Mouse (Mus musculus) bone marrow macrophage, adult 2 months (primary cell): ENCODE measurements around the gene Mrpl39. TPM values are rescaled to one million over a fixed set of nuclear protein-coding genes. Genes with fewer than 3 reads are reported as not detected.

ENCODE experiments used
- H3K27ac ChIP-seq: 2 replicates; pipeline ENCODE4 v1.5.1; 2012; ENCODE audit warnings: low read depth, low read length; ENCODE audit not compliant: insufficient read depth
- H3K4me1 ChIP-seq: 2 replicates; pipeline ENCODE4 v1.6.1; 2012; ENCODE audit warnings: low read length; ENCODE audit not compliant: control insufficient read depth, insufficient read depth
- H3K4me3 ChIP-seq: 2 replicates; pipeline ENCODE4 v1.5.1; 2012; ENCODE audit warnings: mild to moderate bottlenecking, low read length, moderate library complexity; ENCODE audit not compliant: insufficient read depth
- CTCF ChIP-seq: IDR thresholded peaks from 2 replicates; pipeline ENCODE4 v1.5.1; 2012; ENCODE audit warnings: low read depth, mild to moderate bottlenecking, low read length, moderate library complexity
- POLR2A ChIP-seq: IDR thresholded peaks from 2 replicates; pipeline ENCODE4 v1.6.1; 2012; ENCODE audit warnings: mild to moderate bottlenecking, low read depth, low read length, borderline replicate concordance
- polyA plus RNA-seq: library from polyadenylated mRNA; stranded (reverse); fragments of >200 nt; gene quantifications from 2 replicates; pipeline ENCODE4 v1.2.4, GENCODE M21; 2012; ENCODE audit not compliant: missing spikeins, insufficient read depth, insufficient read length

Mrpl39 gene
- polyA plus RNA-seq, 1 experiment: 17.9 TPM

DNA sequence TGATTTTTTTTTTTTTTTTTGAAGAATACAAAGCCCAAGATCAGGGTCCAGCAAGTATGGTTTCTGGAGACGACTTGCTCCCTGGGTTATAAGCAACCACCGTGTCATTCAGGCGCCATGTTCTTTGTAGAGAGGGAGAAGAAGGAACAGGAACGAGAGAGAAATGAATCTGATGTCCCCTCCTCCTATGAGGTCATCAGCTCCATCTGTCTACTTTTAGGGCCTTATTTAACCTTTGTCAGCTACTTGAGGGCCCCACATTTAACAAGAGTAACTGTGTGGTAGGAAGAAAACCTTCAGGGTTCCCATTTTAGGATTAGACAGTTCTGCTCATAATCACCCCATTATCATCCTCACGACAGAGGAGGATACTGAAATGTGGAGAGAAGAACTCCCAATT is 34.5 kb downstream of the Mrpl39 start:
- H3K4me1 ChIP-seq: 0 out of 2 replicates have a peak, but pooled peaks cover 4% of the 10 kb centered on the region
- H3K4me3 ChIP-seq: no peak overlapping the region
- no peak for TF ChIP-seq POLR2A
- no peak for TF ChIP-seq CTCF
- H3K27ac ChIP-seq: no peak overlapping the region

DNA sequence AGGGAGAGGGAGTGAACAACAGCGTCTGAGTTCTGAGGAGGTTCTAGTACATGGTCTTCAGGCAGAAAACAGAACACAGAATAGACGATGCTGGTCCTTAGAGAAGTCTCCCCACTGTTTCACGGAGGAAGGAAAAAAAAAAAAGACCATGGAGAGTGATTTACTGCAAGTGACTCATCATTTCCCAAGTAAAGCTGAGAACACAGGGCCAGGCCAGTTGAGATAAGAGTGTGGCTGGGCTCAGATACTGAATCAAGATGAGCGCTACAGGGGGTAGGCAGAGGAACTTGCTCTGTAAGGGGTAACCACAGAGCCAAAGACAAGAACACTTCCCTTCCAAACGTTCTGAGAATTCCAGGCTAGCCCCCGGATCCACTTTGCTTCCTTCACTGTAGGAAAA is 36.8 kb downstream of the Mrpl39 start:
- no peak overlapping the region for H3K27ac ChIP-seq
- H3K4me3 ChIP-seq: no peak overlapping the region
- 0 out of 2 replicates have a peak, but pooled peaks cover 4% of the 10 kb centered on the region for H3K4me1 ChIP-seq
- no peak for TF ChIP-seq POLR2A

DNA sequence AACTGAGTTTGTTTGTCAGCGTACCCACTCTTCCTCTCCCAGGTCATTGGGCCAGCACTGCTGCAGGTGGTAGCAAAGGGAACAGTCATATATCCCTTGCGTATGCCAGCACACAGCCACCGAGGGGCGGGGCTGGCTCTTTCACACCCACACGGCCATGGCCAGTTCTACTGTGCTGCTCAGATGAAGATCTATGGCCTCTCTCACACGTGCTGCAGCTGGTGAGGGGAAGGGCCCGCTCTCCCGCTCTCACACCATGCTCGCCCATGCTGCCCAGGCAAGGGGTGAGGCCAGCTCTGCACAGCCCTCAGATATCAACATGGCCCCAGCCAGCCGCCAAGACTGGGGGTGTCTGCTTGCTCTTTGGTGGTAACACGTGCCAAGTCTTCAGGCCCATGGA is 39.4 kb downstream of the Mrpl39 start:
- TF ChIP-seq POLR2A (no peak), CTCF (no peak)
- H3K4me1 ChIP-seq: 0 out of 2 replicates have a peak, but pooled peaks cover 3% of the 10 kb centered on the region
- H3K4me3 ChIP-seq: no peak overlapping the region
- H3K27ac ChIP-seq: no peak overlapping the region

DNA sequence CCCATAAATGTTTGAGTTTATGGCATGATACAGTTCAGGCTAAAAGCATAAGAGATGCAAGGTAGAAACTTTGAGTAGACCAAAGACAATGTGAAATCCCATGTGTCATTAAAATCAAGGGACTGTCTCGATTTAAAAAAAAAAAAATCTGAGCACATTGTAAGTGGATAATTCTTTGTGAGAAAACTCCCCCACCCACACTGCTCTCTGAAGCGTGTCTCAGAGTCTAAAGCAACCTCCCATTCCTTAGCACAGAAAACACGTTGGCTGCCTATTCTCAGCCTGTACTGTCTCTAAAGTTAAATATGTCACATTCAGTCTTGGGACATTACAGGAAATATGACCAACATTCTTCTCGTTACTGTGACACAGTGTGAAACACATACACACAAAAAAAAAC is 53.6 kb downstream of the Mrpl39 start:
- H3K27ac ChIP-seq: no peak overlapping the region
- TF ChIP-seq POLR2A (no peak), CTCF (no peak)
- H3K4me1 ChIP-seq: no peaks in the 10 kb centered on the region
- no peak overlapping the region for H3K4me3 ChIP-seq

DNA sequence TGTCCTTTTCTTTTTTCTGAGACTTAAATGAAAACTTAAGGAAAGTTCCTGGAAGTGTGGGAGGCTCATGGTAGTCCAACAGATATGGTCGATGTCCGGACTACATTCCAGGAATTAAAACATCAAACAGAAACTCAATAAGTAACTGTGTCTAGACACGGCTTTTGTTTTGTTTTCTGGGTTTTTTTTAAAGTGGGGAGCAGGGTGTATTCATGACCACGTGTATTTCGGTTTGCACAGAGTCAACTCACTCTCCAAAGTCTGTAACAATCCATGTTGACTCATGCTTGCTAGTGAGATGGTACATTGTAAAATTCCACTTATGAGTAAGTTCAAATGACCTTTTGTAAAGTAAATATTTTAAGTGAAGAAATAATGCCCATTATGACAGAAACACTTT is 54.8 kb downstream of the Mrpl39 start:
- no peak for TF ChIP-seq CTCF
- TF ChIP-seq POLR2A: no peak
- no peaks in the 10 kb centered on the region for H3K4me1 ChIP-seq
- H3K4me3 ChIP-seq: no peak overlapping the region
- no peak overlapping the region for H3K27ac ChIP-seq

DNA sequence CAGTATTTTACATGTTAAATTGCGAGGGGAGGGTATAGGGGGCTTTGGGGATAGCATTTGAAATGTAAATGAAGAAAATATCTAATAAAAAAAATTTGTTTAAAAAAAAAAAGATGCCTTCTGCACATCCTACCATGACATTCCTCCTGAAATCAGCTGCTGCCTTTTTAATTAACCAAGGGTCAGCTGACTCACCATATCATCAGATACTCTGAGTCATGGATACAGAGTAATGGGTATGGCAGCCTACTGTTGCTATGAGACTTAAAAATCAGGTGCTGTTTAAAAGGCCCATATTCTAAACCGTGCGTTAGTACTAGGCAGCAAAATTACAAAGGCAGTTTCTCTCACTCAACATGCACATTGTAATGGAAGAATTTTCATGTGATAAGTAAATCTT is 58.2 kb downstream of the Mrpl39 start:
- H3K27ac ChIP-seq: no peak overlapping the region
- H3K4me3 ChIP-seq: no peak overlapping the region
- no peaks in the 10 kb centered on the region for H3K4me1 ChIP-seq
- TF ChIP-seq CTCF (no peak), POLR2A (no peak)

Other genes starting within 250 kb of the Mrpl39 start
- gene A730009L09Rik, start 220.6 kb downstream of the Mrpl39 start, polyA plus RNA-seq: not detected in 2 replicates
- not detected in 2 replicates for gene Jam2, start 38.4 kb upstream of the Mrpl39 start, polyA plus RNA-seq
- 42.2 and 50.3 TPM in 2 replicates for gene Gabpa, start 99.2 kb upstream of the Mrpl39 start, polyA plus RNA-seq
- 290 and 355 TPM in 2 replicates for gene Atp5j, start 99.9 kb upstream of the Mrpl39 start, polyA plus RNA-seq